Mouse (Mus musculus): ENCODE measurements around the gene Csnk2a1. TPM values are rescaled to one million over a fixed set of nuclear protein-coding genes. Genes with fewer than 3 reads are reported as not detected.

The Csnk2a1 gene
- polyA plus RNA-seq (2014; fragmentation: Illumina TruSeq; extraction: RNeasy Lipid Tissue Mini Kit (QIAGEN cat#74804); ENCODE audit: low read depth, low replicate concordance), result 111 TPM

GRCm38 (mm10) chr2:152226248-152227050, at the start of gene Csnk2a1:
TSS of gene Csnk2a1 (plus strand) at chr2:152226839.

GRCm38 (mm10) chr2:152293727-152294475, 67.3 kb downstream of the Csnk2a1 start, which contains the start of gene Tbc1d20:
TSS of gene Tbc1d20 (plus strand) at chr2:152293828.

Other genes with a start within 250 kb of the Csnk2a1 start
- gene Fam110a, start 246.6 kb upstream of the Csnk2a1 start, polyA plus RNA-seq (2014; fragmentation: Illumina TruSeq; extraction: RNeasy Lipid Tissue Mini Kit (QIAGEN cat#74804); ENCODE audit: low read depth, low replicate concordance), result 0.32 TPM
- 0.19 TPM for gene Slc52a3, start 230.3 kb upstream of the Csnk2a1 start, polyA plus RNA-seq (2014; fragmentation: Illumina TruSeq; extraction: RNeasy Lipid Tissue Mini Kit (QIAGEN cat#74804); ENCODE audit: low read depth, low replicate concordance)
- not detected for gene Scrt2, start 145.3 kb upstream of the Csnk2a1 start, polyA plus RNA-seq (2014; fragmentation: Illumina TruSeq; extraction: RNeasy Lipid Tissue Mini Kit (QIAGEN cat#74804); ENCODE audit: low read depth, low replicate concordance)
- gene Srxn1, start 121.3 kb upstream of the Csnk2a1 start, polyA plus RNA-seq (2014; fragmentation: Illumina TruSeq; extraction: RNeasy Lipid Tissue Mini Kit (QIAGEN cat#74804); ENCODE audit: low read depth, low replicate concordance), result 15.8 TPM
- not detected for gene Tcf15, start 83.3 kb upstream of the Csnk2a1 start, polyA plus RNA-seq (2014; fragmentation: Illumina TruSeq; extraction: RNeasy Lipid Tissue Mini Kit (QIAGEN cat#74804); ENCODE audit: low read depth, low replicate concordance)
- 12.4 TPM for gene Tbc1d20, start 67.0 kb downstream of the Csnk2a1 start, polyA plus RNA-seq (2014; fragmentation: Illumina TruSeq; extraction: RNeasy Lipid Tissue Mini Kit (QIAGEN cat#74804); ENCODE audit: low read depth, low replicate concordance)
- gene Rbck1, start 105.8 kb downstream of the Csnk2a1 start, polyA plus RNA-seq (2014; fragmentation: Illumina TruSeq; extraction: RNeasy Lipid Tissue Mini Kit (QIAGEN cat#74804); ENCODE audit: low read depth, low replicate concordance), result 1.8 TPM
- 0.61 TPM for gene Trib3, start 117.2 kb downstream of the Csnk2a1 start, polyA plus RNA-seq (2014; fragmentation: Illumina TruSeq; extraction: RNeasy Lipid Tissue Mini Kit (QIAGEN cat#74804); ENCODE audit: low read depth, low replicate concordance)
- not detected for gene Nrsn2, start 149.8 kb downstream of the Csnk2a1 start, polyA plus RNA-seq (2014; fragmentation: Illumina TruSeq; extraction: RNeasy Lipid Tissue Mini Kit (QIAGEN cat#74804); ENCODE audit: low read depth, low replicate concordance)
- 0.34 TPM for gene Sox12, start 171.2 kb downstream of the Csnk2a1 start, polyA plus RNA-seq (2014; fragmentation: Illumina TruSeq; extraction: RNeasy Lipid Tissue Mini Kit (QIAGEN cat#74804); ENCODE audit: low read depth, low replicate concordance)
- gene Zcchc3, start 188.2 kb downstream of the Csnk2a1 start, polyA plus RNA-seq (2014; fragmentation: Illumina TruSeq; extraction: RNeasy Lipid Tissue Mini Kit (QIAGEN cat#74804); ENCODE audit: low read depth, low replicate concordance), result 0.19 TPM
- gene 6820408C15Rik, start 188.7 kb downstream of the Csnk2a1 start, polyA plus RNA-seq (2014; fragmentation: Illumina TruSeq; extraction: RNeasy Lipid Tissue Mini Kit (QIAGEN cat#74804); ENCODE audit: low read depth, low replicate concordance), result not detected
- not detected for gene Defb23, start 237.8 kb downstream of the Csnk2a1 start, polyA plus RNA-seq (2014; fragmentation: Illumina TruSeq; extraction: RNeasy Lipid Tissue Mini Kit (QIAGEN cat#74804); ENCODE audit: low read depth, low replicate concordance)